Mouse (Mus musculus): Measurements from ENCODE around the gene Klhdc7b.

- no peak; the same call in 1 of the 2 replicates for TF ChIP-seq CTCF (IDR thresholded peaks at IDR 0.05; ENCODE audit: control insufficient read depth, insufficient read depth, insufficient replicate concordance, low read depth, low read length)
- 0 out of 2 replicates have a peak, but pooled peaks have one; percentile 16 for TF ChIP-seq POLR2A (IDR thresholded peaks at IDR 0.05; ENCODE audit: control insufficient read depth, low read depth, low read length)
Observed at GRCm38 (mm10) chr15:89377362-89377761, 7.4 kb upstream of the Klhdc7b start.

Measured in testis, adult 2 months (tissue).